Mouse (Mus musculus): ENCODE measurements at regions not wholly inside any gene's neighbourhood (a gene's known extent, or its start where the extent isn't known, plus 50 kb on each side); places are given as distances from the start of the nearest gene placed in this dataset.

GRCm38 (mm10) chr8:76799998-76800397 is 99.2 kb upstream of the Nr3c2 start:
- TF ChIP-seq CTCF (IDR thresholded peaks at IDR 0.05), result no peak
- TF ChIP-seq EP300 (IDR thresholded peaks at IDR 0.05; ENCODE audit: insufficient read depth, low read depth, low read length), result no peak
- no peak for TF ChIP-seq POLR2A (IDR thresholded peaks at IDR 0.05; ENCODE audit: insufficient read depth, low read depth, low read length)
